Mouse (Mus musculus) cerebellum, postnatal 10 days (tissue): ENCODE measurements around the gene Zic2.
A peak's percentile ranks its signal among the peaks of the same experiment; 100 is the strongest.

Experiments
- DNase-seq, 2 experiments: peaks; one replicate each; pipeline ENCODE4 v3.0.0; 2021; ENCODE audit warnings: mixed read lengths in 2 of 2

Gene Zic2

GRCm38 (mm10) chr14:122477971-122478573 is 2.8 kb downstream of the Zic2 start:
- DNase-seq, result no peak

- peak; percentile 77 to 82 for DNase-seq
These were observed 3.4 kb downstream of the Zic2 start for GRCm38 (mm10) chr14:122478574-122479011.

GRCm38 (mm10) chr14:122479461-122480109 is 4.3 kb downstream of the Zic2 start:
- DNase-seq, result peak; percentile 20 to 46

DNA sequence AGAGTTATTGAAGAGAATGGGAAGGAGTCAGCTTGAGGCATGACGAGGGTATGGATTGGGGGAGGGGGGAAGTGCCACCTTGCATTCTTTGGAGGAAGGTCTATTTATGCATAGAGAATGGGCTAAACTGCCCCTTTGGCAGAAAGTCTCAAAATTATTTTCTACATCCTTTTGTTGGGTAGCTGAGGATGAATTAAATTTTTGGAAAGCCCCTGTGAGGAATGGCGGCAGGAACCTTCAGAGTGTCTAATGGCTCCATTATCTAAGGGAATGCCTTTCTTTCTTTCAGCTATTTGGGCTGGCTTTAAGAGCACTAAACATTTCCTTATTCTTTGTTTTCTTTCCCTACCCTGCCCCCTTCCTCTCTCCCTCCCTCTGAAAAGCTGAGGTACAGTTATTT is 5.1 kb downstream of the Zic2 start:
- peak; percentile 52 to 73 for DNase-seq

DNA sequence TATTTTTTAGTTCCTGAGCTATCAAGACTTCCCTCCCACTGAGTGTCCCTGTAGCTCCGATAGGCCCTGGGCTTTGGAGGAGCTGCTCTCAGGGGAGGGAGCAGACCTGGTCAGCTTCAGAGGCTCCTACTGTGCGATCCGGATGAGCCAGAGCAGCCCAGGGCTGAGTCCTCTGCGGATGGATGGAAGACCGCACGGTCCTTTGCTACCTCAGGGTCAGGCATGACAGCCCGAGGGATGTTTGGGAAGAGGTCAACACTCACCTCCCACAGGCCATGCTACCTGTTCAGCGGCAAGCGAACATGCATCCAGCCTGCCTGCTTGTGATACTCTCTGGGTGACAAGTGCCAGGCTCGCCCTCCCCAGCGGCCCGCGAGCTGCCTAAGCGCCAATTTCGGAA is 5.9 kb downstream of the Zic2 start:
- peak; percentile 65 to 73 for DNase-seq

GRCm38 (mm10) chr14:122482081-122483023 is 7.1 kb downstream of the Zic2 start:
- DNase-seq, result peak; percentile 65 to 75

- peak in 1 of 2 experiments; percentile 36 for DNase-seq
These were observed 7.8 kb downstream of the Zic2 start for GRCm38 (mm10) chr14:122483024-122483385.

DNA sequence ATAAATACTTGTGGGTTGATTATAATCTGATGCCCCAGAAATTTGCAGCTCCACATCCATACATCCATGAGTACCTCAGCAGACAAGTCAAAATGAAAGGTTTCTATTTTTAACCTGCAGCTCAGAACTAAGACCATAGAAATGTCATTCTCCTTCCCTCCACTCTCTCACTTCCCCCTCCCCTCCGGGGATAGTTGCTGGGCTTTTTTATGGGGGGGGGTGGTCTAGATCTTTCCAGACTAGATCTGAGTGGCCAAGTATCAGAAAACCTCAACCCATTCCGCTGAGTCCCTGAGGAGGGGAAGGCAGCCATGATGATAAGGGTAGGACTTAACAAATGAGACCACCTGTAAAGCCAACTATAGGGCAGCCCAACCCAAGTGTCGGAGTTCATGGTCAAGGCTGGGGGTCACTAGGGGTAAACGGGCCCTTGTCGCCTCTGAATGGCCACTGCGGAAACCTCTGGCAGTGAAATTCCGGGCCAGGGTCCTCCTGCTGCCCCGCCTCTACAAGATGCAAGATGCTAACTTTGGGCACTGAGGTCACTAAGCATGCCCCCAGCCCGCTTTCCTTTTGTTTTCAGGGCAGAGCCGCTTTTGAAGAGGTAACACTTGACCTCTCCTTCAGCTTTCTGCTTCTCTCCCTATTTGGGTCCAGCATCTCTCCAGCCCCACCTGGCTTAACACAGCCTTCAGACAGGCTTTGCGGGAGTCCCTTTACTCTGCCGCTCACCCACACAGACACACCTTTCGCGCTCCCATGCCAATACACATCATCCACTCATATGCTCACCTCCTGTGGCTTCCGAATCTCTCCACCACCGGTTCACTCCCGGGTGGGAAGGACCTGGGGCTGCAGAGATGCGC is 8.6 kb downstream of the Zic2 start:
- peak; percentile 76 to 81 for DNase-seq

DNA sequence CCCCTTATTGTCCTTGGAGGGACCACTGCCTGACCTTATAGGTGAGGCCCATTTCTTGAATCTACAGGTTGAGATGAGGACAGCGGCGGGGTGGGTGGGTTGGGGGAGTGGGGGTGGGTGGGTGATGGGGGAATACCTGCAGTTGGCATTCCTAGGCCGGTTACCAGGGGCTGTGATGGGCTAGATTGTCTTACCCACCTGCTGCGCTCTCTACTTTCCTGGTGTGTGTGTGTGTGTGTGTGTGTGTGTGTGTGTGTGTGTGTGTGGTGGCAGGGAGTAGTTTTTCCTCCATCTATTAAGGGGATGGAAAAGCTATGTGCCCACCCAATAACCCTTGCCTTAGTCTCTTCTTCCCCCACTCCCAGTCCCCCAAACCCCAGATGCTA is 9.2 kb downstream of the Zic2 start:
- peak; percentile 64 to 75 for DNase-seq

GRCm38 (mm10) chr14:122484844-122485551 is 9.8 kb downstream of the Zic2 start:
- DNase-seq, result peak; percentile 82

DNA sequence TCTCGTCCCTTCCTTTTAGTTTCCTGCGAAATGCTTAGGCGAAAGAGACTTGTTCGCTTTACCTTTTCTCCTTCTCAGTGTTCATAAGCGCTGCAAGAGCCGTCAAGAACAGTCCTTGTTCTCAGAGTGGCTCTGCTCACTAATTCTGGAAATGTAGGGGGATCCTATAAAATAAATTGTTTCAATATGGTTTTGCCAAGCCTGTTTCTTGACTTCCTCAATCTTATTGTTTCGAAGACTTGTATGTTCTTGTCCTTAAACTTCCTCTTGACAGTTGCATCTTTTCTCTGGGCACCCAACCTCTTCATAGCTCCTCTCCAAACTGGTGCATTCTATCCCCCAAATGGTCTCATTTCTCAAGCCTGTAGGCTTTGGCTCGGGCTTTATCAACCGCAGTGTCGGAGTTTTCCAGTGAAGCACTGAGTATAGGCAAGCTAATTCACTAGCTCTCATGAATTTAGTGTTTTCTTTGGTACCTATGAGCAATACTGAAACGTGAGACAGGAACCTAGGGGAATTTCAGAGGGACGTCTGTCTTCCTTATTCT is 10.5 kb downstream of the Zic2 start:
- DNase-seq, result peak; percentile 63 to 76

DNA sequence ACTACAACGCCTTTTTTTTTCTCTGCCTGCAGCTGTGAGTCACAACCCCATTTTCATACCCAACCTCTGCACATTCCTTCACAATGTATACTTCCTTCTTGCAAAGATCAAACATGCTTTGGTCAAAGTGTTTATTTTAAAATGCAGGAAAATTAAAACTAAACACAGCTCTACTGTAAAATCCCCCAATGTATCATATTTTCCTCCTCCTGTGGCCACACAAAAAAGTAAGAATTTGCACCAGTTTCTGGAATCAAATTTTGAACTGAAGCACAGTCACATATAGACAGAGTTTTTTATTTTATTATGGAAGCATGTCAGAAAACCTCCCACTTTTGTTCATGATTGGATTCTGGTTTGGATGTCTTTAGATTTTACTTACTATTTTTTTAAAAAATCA is 11.4 kb downstream of the Zic2 start:
- DNase-seq, result peak in 1 of 2 experiments; percentile 44

- peak; percentile 46 to 71 for DNase-seq
These were observed 12.1 kb downstream of the Zic2 start for GRCm38 (mm10) chr14:122487366-122487765.

DNA sequence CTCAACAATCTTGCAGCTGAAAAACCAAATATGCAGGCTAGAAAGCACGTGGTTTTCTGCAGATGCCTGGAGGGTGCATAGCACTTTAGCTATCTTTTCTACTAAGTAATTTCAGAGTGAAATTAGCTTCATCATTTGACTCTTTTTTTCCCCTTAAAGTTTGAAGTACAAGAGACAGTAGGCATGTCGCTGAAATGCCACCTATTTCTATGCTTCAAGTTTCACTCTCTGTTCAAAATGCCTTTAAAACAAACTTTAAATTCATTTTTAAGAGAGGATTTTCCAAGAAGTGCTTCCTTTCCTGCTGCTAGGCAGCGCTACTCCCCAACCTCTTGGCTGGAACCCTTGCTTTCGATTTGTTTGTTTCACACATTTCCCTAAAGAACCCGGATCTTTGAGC is 13.8 kb downstream of the Zic2 start:
- peak; percentile 62 to 75 for DNase-seq

GRCm38 (mm10) chr14:122489686-122490414 is 14.6 kb downstream of the Zic2 start:
- peak; percentile 41 to 64 for DNase-seq

DNA sequence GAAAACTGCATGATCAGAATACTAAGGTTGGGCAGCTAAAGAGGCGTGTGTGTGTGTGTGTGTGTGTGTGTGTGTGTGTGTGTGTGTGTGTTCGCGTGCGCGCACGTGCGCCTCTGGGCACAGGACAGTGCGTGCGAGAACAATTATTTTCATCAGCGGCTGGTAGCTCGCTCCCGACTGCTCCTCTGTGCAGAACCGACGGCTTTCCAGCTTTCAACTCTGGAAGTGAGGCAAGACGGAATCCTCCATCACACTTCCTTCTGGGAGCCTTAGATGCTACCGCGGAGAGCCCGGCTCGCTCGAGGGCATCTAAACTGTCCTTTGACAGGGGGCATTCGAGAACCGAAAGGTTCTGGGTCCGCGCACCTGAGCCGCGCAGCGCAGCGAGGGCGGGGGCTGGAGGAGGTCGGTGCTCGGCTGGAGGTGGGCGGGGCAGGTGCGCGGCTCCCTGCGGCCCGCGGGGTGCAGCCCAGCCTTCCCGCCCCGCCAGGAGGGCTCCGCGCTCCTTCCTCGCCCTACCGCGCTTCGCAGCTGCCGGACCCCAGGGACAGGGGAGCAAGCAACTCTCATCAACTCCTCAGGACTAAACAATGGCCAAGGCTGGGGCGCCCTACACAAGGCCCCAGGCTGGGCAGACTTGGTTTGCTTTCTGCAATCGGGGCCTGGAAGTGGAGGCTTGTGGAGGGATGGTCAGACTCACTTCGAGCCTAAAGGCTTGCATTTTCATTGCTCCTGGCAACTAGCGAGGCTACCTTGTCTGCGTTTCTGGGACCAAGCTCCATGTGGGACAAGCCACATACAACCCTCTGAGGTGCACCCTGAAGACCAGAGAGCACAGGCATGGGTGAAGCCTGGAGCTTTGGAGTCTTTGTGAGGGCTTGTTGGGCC is 15.4 kb downstream of the Zic2 start, which contains the start of gene Gm10837:
TSS of gene Gm10837 (plus strand) at position 146 of the 888 bp plus-strand sequence.
- peak; percentile 79 for DNase-seq

- DNase-seq, result no peak
These were observed 16.3 kb downstream of the Zic2 start for GRCm38 (mm10) chr14:122491521-122491920.

- no peak for DNase-seq
These were observed 16.8 kb downstream of the Zic2 start for GRCm38 (mm10) chr14:122492015-122492414.

DNA sequence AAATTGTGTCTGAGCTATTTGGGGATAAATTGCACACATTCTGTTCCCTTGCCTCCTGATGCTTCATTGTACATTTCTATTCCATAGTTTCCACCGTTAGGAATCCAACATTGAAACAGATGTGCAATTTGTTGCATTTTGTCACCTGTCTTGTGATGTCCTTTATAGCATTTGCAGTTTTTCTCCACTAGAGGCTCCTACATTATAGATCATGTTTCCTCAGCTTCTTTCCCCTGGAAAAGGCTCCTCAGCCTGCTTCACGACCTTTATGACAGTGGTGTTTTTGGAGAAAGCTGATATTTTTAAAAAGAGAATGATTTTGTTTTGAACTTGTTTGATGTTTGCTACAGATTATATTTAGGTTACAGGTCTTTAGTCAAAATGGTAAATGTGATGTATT is 33.8 kb downstream of the Zic2 start:
- DNase-seq, result peak in 1 of 2 experiments; percentile 47

- DNase-seq, result no peak
These were observed 36.3 kb downstream of the Zic2 start for GRCm38 (mm10) chr14:122511519-122511918.
